Mouse (Mus musculus) neural tube, embryonic 14.5 days (tissue): ENCODE data around the gene Itgb2. TPM values are rescaled to one million over a fixed set of nuclear protein-coding genes. Genes with fewer than 3 reads are reported as not detected.

Source experiments
- ATAC-seq: fragments of 200-750 bp; cut with Nextera tagmentation; 2 replicates; pipeline ENCODE4 v1.8.0; 2017; ENCODE audit warnings: low read depth, mild to moderate bottlenecking, moderate TSS enrichment, moderate library complexity
- H3K27ac ChIP-seq: fragments of 300-500 bp; sonication (generic); 2 replicates; pipeline ENCODE4 v1.5.1; 2014; ENCODE audit warnings: low read depth, mild to moderate bottlenecking, control low read depth, low read length, moderate library complexity, mixed read lengths
- H3K27me3 ChIP-seq: fragments of 300-500 bp; sonication (generic); 2 replicates; pipeline ENCODE4 v1.6.1; 2014; ENCODE audit warnings: low read length; ENCODE audit not compliant: control insufficient read depth, insufficient read depth
- H3K36me3 ChIP-seq: fragments of 300-500 bp; sonication (generic); 2 replicates; pipeline ENCODE4 v1.6.1; 2014; ENCODE audit warnings: low read length, mixed read lengths; ENCODE audit not compliant: control insufficient read depth, insufficient read depth
- H3K4me1 ChIP-seq: fragments of 300-500 bp; sonication (generic); 2 replicates; pipeline ENCODE4 v1.6.1; 2014; ENCODE audit warnings: low read length; ENCODE audit not compliant: control insufficient read depth, insufficient read depth
- H3K4me2 ChIP-seq: fragments of 300-500 bp; sonication (generic); 2 replicates; pipeline ENCODE4 v1.6.1; 2014; ENCODE audit warnings: mild to moderate bottlenecking, low read depth, low read length, control low read depth
- H3K4me3 ChIP-seq: fragments of 300-500 bp; sonication (generic); 2 replicates; pipeline ENCODE4 v1.5.1; 2014; ENCODE audit warnings: low read depth, low read length, control low read depth, mixed read lengths
- H3K9ac ChIP-seq: fragments of 300-500 bp; sonication (generic); replicated peaks from 2 replicates; pipeline ENCODE4 v1.6.1; 2014; ENCODE audit warnings: low read depth, mild to moderate bottlenecking, control low read depth, low read length, mixed read lengths
- H3K9me3 ChIP-seq: fragments of 300-500 bp; sonication (generic); 2 replicates; pipeline ENCODE4 v1.6.1; 2016; ENCODE audit warnings: low read length; ENCODE audit not compliant: control insufficient read depth
- WGBS: fragments of 180-500 bp; shearing (Covaris S2); extraction: QIAGEN DNeasy Blood & Tissue Kit; methylation state at CpG from one replicate; pipeline ENCODE4 v1.1.7; 2014; 5-methylcytosine and 5-hydroxymethylcytosine counted together
- polyA plus RNA-seq: library from polyadenylated mRNA; unstranded; fragments of >200 nt; fragmentation: Nextera tagmentation; extraction: Ambion mirVana; gene quantifications from 2 replicates; pipeline ENCODE4 v1.2.1, GENCODE M21; 2014

Gene Itgb2
- polyA plus RNA-seq, 1 experiment from 2014 or later: 0.44 TPM

GRCm38 (mm10) chr10:77522746-77523145, 7.3 kb upstream of the Itgb2 start:
- WGBS: 58% methylated on average over 12 of the region's 12 CpGs
- no peaks in the 10 kb centered on the region for H3K27me3 ChIP-seq
- peak overlapping the region; percentile 16; the same call in 1 of the 2 replicates for H3K4me3 ChIP-seq
- H3K36me3 ChIP-seq: no peaks in the 10 kb centered on the region
- H3K9me3 ChIP-seq: no peaks in the 10 kb centered on the region
- ATAC-seq: no peak
- peak overlapping the region; percentile 41 for H3K4me2 ChIP-seq
- no peak overlapping the region for H3K27ac ChIP-seq
- no peaks in the 10 kb centered on the region for H3K4me1 ChIP-seq
- H3K9ac ChIP-seq: 0 out of 2 replicates have a peak overlapping the region, but pooled peaks have one; percentile 39

- Histone ChIP-seq H3K36me3 (no peaks in the 10 kb centered on the region), H3K4me1 (no peaks in the 10 kb centered on the region), H3K27me3 (no peaks in the 10 kb centered on the region), H3K9me3 (no peaks in the 10 kb centered on the region), H3K27ac (no peak overlapping the region), H3K4me2 (no peak overlapping the region), H3K4me3 (no peak overlapping the region), H3K9ac (no peak overlapping the region)
- no peak for ATAC-seq
- WGBS: 73% methylated on average over 7 of the region's 7 CpGs
These were observed 6.7 kb upstream of the Itgb2 start for GRCm38 (mm10) chr10:77523321-77523720.

DNA sequence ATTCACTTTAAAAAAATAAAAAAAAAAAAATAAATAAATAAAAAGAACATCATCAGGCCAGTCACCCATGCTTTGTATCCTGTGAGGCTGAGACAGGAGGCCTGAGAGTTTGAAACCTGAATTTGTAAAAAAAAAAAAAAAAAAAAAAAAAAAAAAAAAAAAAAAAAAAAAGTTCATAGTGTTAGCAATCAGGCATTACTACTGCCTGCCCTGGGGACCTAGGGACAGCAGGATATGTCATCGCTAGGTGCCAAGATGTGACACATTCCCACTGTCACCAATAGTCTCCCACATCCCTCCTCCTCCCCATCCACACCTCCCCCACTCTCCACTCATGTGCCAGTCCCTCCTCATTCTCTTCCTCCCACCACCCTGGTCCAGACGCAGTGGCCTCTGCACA, 3.6 kb upstream of the Itgb2 start:
- Histone ChIP-seq H3K9me3 (no peaks in the 10 kb centered on the region), H3K4me1 (no peaks in the 10 kb centered on the region), H3K4me3 (no peak overlapping the region), H3K27me3 (no peaks in the 10 kb centered on the region), H3K9ac (no peak overlapping the region), H3K27ac (no peak overlapping the region), H3K4me2 (no peak overlapping the region), H3K36me3 (no peaks in the 10 kb centered on the region)
- WGBS: 81% methylated on average over 2 of the region's 2 CpGs
- no peak for ATAC-seq

DNA sequence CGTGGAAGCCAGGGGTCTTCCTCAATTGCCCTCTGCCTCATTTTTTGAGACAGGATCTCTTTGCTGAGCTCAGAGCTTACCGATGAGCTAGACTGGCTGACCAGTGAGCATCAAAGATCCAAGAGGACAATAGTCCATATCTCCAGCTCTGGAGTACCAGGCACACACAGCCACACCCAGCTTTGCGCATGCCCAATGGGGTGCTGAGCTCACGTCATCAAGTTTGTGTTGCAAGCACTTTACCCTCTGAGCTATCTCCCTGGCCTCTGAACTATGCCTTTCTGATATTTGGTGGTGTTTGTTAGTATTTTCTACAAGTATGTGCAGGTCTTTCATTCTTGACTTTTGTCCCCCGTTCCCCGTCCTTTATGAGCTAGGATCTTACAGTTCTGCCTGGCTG, 1.4 kb upstream of the Itgb2 start:
- Histone ChIP-seq H3K4me1 (no peaks in the 10 kb centered on the region), H3K36me3 (no peaks in the 10 kb centered on the region), H3K27me3 (no peaks in the 10 kb centered on the region), H3K4me3 (no peak overlapping the region), H3K27ac (no peak overlapping the region), H3K9me3 (no peaks in the 10 kb centered on the region), H3K9ac (no peak overlapping the region), H3K4me2 (no peak overlapping the region)
- 92% methylated on average over 6 of the region's 6 CpGs for WGBS
- no peak for ATAC-seq

- no peaks in the 10 kb centered on the region for H3K27me3 ChIP-seq
- no peak overlapping the region for H3K9ac ChIP-seq
- H3K9me3 ChIP-seq: no peaks in the 10 kb centered on the region
- H3K4me3 ChIP-seq: no peak overlapping the region
- no peak overlapping the region for H3K4me2 ChIP-seq
- 88% methylated on average over 6 of the region's 6 CpGs for WGBS
- no peaks in the 10 kb centered on the region for H3K36me3 ChIP-seq
- no peaks in the 10 kb centered on the region for H3K4me1 ChIP-seq
- ATAC-seq: no peak
- no peak overlapping the region for H3K27ac ChIP-seq
These were observed 1.3 kb downstream of the Itgb2 start for GRCm38 (mm10) chr10:77531026-77532019.

DNA sequence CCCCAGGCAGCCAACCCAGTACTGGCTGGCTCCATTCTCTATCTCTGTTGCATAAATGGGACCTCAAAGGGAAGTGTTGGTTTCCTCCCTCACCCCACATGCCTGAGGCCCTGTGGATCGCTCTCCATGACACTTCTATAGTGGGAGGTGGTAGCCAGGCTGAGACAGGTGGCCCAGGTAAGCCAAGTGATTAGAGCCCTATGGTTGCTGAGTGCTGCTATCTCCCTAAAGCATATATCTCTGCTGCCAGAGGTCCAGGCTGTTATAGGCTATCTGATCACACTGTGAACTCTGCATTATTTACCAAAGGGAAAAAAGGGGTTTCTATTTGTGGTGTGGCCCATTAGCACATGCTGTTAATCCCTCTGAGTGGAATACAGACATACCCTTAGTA, 2.0 kb downstream of the Itgb2 start:
- Histone ChIP-seq H3K9me3 (no peaks in the 10 kb centered on the region), H3K27ac (no peak overlapping the region), H3K4me1 (no peaks in the 10 kb centered on the region), H3K4me2 (no peak overlapping the region), H3K27me3 (no peaks in the 10 kb centered on the region), H3K36me3 (no peaks in the 10 kb centered on the region), H3K9ac (no peak overlapping the region), H3K4me3 (no peak overlapping the region)
- WGBS: 79% methylated on average over 1 of the region's 1 CpGs
- ATAC-seq: no peak

- no peak overlapping the region for H3K4me2 ChIP-seq
- no peak overlapping the region for H3K9ac ChIP-seq
- no peak for ATAC-seq
- no peaks in the 10 kb centered on the region for H3K9me3 ChIP-seq
- WGBS: 61% methylated on average over 8 of the region's 8 CpGs
- no peak overlapping the region for H3K4me3 ChIP-seq
- no peak overlapping the region for H3K27ac ChIP-seq
- no peaks in the 10 kb centered on the region for H3K27me3 ChIP-seq
- no peaks in the 10 kb centered on the region for H3K4me1 ChIP-seq
- no peaks in the 10 kb centered on the region for H3K36me3 ChIP-seq
These were observed 6.7 kb downstream of the Itgb2 start for GRCm38 (mm10) chr10:77536727-77537126.

DNA sequence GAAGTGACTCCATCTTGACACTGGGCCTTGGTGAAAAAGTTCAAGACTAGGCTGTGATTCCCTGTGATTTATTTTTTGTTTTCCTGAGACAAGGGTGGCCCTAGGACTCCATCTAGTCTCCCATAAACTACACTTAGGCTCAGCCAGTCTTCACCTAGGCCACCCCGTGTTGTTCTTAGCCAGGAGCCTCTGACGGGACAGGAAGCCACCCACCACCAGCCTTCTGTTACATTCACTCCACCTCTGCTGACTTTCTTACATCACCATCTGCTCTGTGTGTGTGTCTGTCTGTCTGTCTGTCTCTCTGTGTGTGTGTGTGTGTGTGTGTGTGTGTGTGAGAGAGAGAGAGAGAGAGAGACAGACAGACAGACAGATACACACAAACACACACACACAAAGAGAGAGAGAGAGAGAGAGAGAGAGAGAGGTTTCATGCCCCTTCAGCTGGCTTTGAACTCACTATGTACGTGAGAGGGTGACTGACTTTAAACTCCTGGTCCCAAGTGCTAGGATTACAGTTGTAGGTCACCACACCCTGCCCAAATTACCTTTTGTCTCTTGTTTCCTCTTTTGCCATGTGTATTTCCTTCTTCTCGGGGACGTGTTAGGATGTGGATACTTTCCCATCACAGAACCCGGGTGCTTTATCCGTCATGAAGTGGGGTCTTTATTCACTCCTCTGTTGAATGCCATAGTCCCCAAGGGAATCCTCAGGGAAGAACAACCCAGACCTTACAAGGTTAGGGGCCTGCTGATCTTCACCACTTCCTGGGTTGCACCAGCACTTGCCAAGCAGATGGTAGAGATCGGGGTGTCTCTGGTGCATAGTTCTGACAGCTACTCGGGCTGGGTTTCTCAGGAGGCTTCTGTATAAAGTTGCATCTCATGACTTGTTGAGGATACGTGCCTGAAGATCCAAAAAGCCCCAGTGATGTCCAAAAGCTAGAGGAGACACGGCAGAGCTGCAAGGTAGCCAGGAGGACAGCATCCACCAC, 7.5 kb downstream of the Itgb2 start:
- Histone ChIP-seq H3K4me2 (no peak overlapping the region), H3K36me3 (no peaks in the 10 kb centered on the region), H3K27ac (no peak overlapping the region), H3K27me3 (no peaks in the 10 kb centered on the region), H3K4me3 (no peak overlapping the region), H3K4me1 (no peaks in the 10 kb centered on the region), H3K9ac (no peak overlapping the region), H3K9me3 (no peaks in the 10 kb centered on the region)
- no peak for ATAC-seq
- WGBS: 89% methylated on average over 11 of the region's 11 CpGs
